7 mouse cellular contexts compared by ENCODE assay signal in genomic region chr2:73485236-73486119, GRCm38 (mm10). TPM values are rescaled to one million over a fixed set of nuclear protein-coding genes. Genes with fewer than 3 reads are reported as not detected.
DNase-seq lines count a peak whose midpoint lies in the region; ATAC-seq and TF ChIP-seq lines count a peak whose summit lies in the region.

No protein-coding gene starts in this region.

- peak in 1 of 2 experiments; percentile 34; a peak in 2 of 4 replicates for TF ChIP-seq CTCF in CH12.LX (conservative IDR thresholded peaks at IDR 0.05 in 1 of 2, IDR thresholded peaks at IDR 0.05 in 1 of 2; ENCODE audit: low read depth in 2 of 2, low read length in 2 of 2)
- TF ChIP-seq CTCF in liver, postnatal 0 days (IDR thresholded peaks at IDR 0.05; ENCODE audit: low read depth) = peak; percentile 27; the same call in 1 of the 2 replicates

- H3K4me2 ChIP-seq in CH12.LX (ENCODE audit: insufficient read depth, low read depth, poor library complexity, severe bottlenecking) = peak overlapping the region; percentile 90; the same call in 1 of the 2 replicates
- H3K4me2 ChIP-seq in liver, postnatal 0 days (ENCODE audit: low read depth, low read length) = peak overlapping the region; percentile 76
- H3K4me2 ChIP-seq in stomach, embryonic 15.5 days = peak overlapping the region; percentile 39

- H3K4me3 ChIP-seq in CH12.LX (replicated peaks in 1 of 3; ENCODE audit: low read depth in 2 of 3, low read length in 2 of 3, poor library complexity in 1 of 3) = peak overlapping the region; percentile 68 to 90 (median 84)
- H3K4me3 ChIP-seq in liver, postnatal 0 days (ENCODE audit: low read depth, low read length) = peak overlapping the region; percentile 53
- peak overlapping the region; percentile 18 for H3K4me3 ChIP-seq in stomach, embryonic 15.5 days (replicated peaks)

- H3K27me3 ChIP-seq in CH12.LX (replicated peaks) = no peaks in the 10 kb centered on the region
- H3K27me3 ChIP-seq in liver, postnatal 0 days (ENCODE audit: insufficient read depth, low read length) = no peaks in the 10 kb centered on the region
- no peaks in the 10 kb centered on the region for H3K27me3 ChIP-seq in stomach, embryonic 15.5 days (replicated peaks)

- dilution Hi-C loops in CH12.LX (cut with MboI; ENCODE audit: extremely low pct_ligation_motif_present, extremely low pct_unique_long_range_greater_than_20kb, low sequenced_read_pairs) = no loop called here

- H3K9ac ChIP-seq in CH12.LX (ENCODE audit: insufficient read depth, low read depth) = peak overlapping the region; percentile 86
- H3K9ac ChIP-seq in liver, postnatal 0 days (replicated peaks) = peak overlapping the region; percentile 64
- no peak overlapping the region for H3K9ac ChIP-seq in stomach, embryonic 15.5 days

- peak; percentile 84 for DNase-seq in CH12.LX (ENCODE audit: extremely low read depth)
- DNase-seq in ZHBTc4 (ENCODE audit: low read depth, low spot score) = peak; percentile 91
- peak; percentile 16 for DNase-seq in heart, postnatal 4 days
- DNase-seq in liver, postnatal 0 days = peak; percentile 73
- no peak for DNase-seq in retina, postnatal 1 day
- no peak for DNase-seq in cerebellum, adult 9-10 months

- H3K27ac ChIP-seq in CH12.LX (ENCODE audit: insufficient read depth, low read depth) = peak overlapping the region; percentile 92
- H3K27ac ChIP-seq in liver, postnatal 0 days (ENCODE audit: low read depth) = peak overlapping the region; percentile 90
- peak overlapping the region; percentile 73 for H3K27ac ChIP-seq in stomach, embryonic 15.5 days

- H3K4me1 ChIP-seq in CH12.LX (ENCODE audit: control insufficient read depth in 1 of 2, insufficient read depth in 2 of 2) = peaks cover 18 to 42% of the 10 kb centered on the region in 2 experiments
- H3K4me1 ChIP-seq in liver, postnatal 0 days (ENCODE audit: insufficient read depth) = peaks cover 33% of the 10 kb centered on the region
- peaks cover 24% of the 10 kb centered on the region for H3K4me1 ChIP-seq in stomach, embryonic 15.5 days

- WGBS in liver, postnatal 0 days (ENCODE audit: insufficient replicate concordance) = 21% methylated on average over 26 of the region's 26 CpGs
- WGBS in stomach, embryonic 15.5 days = 54% methylated on average over 26 of the region's 26 CpGs

- peak; percentile 85 for ATAC-seq in liver, postnatal 0 days
- peak; percentile 48 for ATAC-seq in stomach, embryonic 15.5 days (ENCODE audit: insufficient read depth, low FRiP score, low read depth)

- peak; percentile 23 for TF ChIP-seq RAD21 in CH12.LX (IDR thresholded peaks at IDR 0.05; ENCODE audit: low read depth, low read length)

- in situ Hi-C loops in CH12.LX (cut with MboI; ENCODE audit: low pct_ligation_motif_present, low pct_unique_long_range_greater_than_20kb, low sequenced_read_pairs) = no loop called here

- H3K9me3 ChIP-seq in CH12.LX (replicated peaks; ENCODE audit: low read length) = no peaks in the 10 kb centered on the region
- H3K9me3 ChIP-seq in liver, postnatal 0 days (ENCODE audit: low read length) = no peaks in the 10 kb centered on the region
- no peaks in the 10 kb centered on the region for H3K9me3 ChIP-seq in stomach, embryonic 15.5 days

- H3K79me2 ChIP-seq in CH12.LX (replicated peaks; ENCODE audit: control insufficient read depth, extremely low read depth, insufficient read depth, poor library complexity, severe bottlenecking) = peaks cover 42% of the 10 kb centered on the region

- TF ChIP-seq EP300 in CH12.LX (IDR thresholded peaks at IDR 0.05; ENCODE audit: low read length) = no peak
- peak; percentile 47 for TF ChIP-seq EP300 in liver, postnatal 0 days (IDR thresholded peaks at IDR 0.05; ENCODE audit: low read depth)

- peaks cover 6 to 34% of the 10 kb centered on the region in 2 experiments for H3K36me3 ChIP-seq in CH12.LX (replicated peaks in 1 of 2; ENCODE audit: control insufficient read depth in 1 of 2, insufficient read depth in 1 of 2, low read length in 1 of 2)
- H3K36me3 ChIP-seq in liver, postnatal 0 days (replicated peaks; ENCODE audit: insufficient read depth, low read length) = peaks cover 9% of the 10 kb centered on the region; the same call in 1 of the 2 replicates
- no peaks in the 10 kb centered on the region for H3K36me3 ChIP-seq in stomach, embryonic 15.5 days

- TF ChIP-seq POLR2A in CH12.LX (IDR thresholded peaks at IDR 0.05; ENCODE audit: low read depth, low read length) = no peak; the same call in 1 of the 2 replicates

TF ChIP-seq in CH12.LX, 34 proteins besides CTCF, POLR2A, EP300 and RAD21:
- TF ChIP-seq E2F4 (IDR thresholded peaks at IDR 0.05; ENCODE audit: insufficient replicate concordance, low read depth, low read length) = no peak
- peak; percentile 70 for TF ChIP-seq HCFC1 (IDR thresholded peaks at IDR 0.05; ENCODE audit: low read depth, low read length)
- no peak for TF ChIP-seq PAX5 (IDR thresholded peaks at IDR 0.05; ENCODE audit: low read length)
- no peak for TF ChIP-seq JUND (conservative IDR thresholded peaks at IDR 0.05; ENCODE audit: low read depth, low read length)
- TF ChIP-seq MEF2A (IDR thresholded peaks at IDR 0.05; ENCODE audit: borderline replicate concordance, low read depth, low read length) = peak; percentile 52; the same call in 1 of the 2 replicates
- no peak for TF ChIP-seq KAT2A (IDR thresholded peaks at IDR 0.05; ENCODE audit: insufficient replicate concordance, low read length)
- TF ChIP-seq ELF1 (IDR thresholded peaks at IDR 0.05; ENCODE audit: low read depth, low read length) = peak; percentile 73
- TF ChIP-seq MAZ (IDR thresholded peaks at IDR 0.05; ENCODE audit: low read depth, low read length) = peak; percentile 78
- TF ChIP-seq RCOR1 (conservative IDR thresholded peaks at IDR 0.05; ENCODE audit: low read depth, low read length) = no peak
- TF ChIP-seq BHLHE40 (IDR thresholded peaks at IDR 0.05; ENCODE audit: low read depth, low read length) = 0 out of 2 replicates have a peak, but pooled peaks have one; percentile 25
- no peak; the same call in none of the 2 replicates for TF ChIP-seq ETS1 (conservative IDR thresholded peaks at IDR 0.05; ENCODE audit: low read depth, low read length)
- no peak for TF ChIP-seq ZMIZ1 (IDR thresholded peaks at IDR 0.05; ENCODE audit: low read depth, low read length)
- TF ChIP-seq USF2 (conservative IDR thresholded peaks at IDR 0.05; ENCODE audit: low read depth, low read length) = no peak
- TF ChIP-seq NELFE (IDR thresholded peaks at IDR 0.05; ENCODE audit: low read depth, low read length) = peak; percentile 45; the same call in 1 of the 2 replicates
- peak; percentile 34; the same call in 1 of the 2 replicates for TF ChIP-seq IRF4 (IDR thresholded peaks at IDR 0.05; ENCODE audit: low read depth, low read length)
- peak; percentile 83; the same call in 1 of the 2 replicates for TF ChIP-seq MYC (IDR thresholded peaks at IDR 0.05; ENCODE audit: low read depth, low read length)
- peak; percentile 8; the same call in 1 of the 2 replicates for TF ChIP-seq MAFK (IDR thresholded peaks at IDR 0.05; ENCODE audit: insufficient replicate concordance, low read length)
- no peak; the same call in 1 of the 2 replicates for TF ChIP-seq ZNF384 (IDR thresholded peaks at IDR 0.05; ENCODE audit: low read depth, low read length)
- peak; percentile 85 for TF ChIP-seq CHD2 (IDR thresholded peaks at IDR 0.05; ENCODE audit: low read length)
- peak; percentile 27; the same call in 1 of the 2 replicates for TF ChIP-seq NRF1 (IDR thresholded peaks at IDR 0.05; ENCODE audit: low read depth, low read length)
- TF ChIP-seq SIN3A (IDR thresholded peaks at IDR 0.05; ENCODE audit: low read length) = peak; percentile 73
- TF ChIP-seq USF1 (IDR thresholded peaks at IDR 0.05; ENCODE audit: low read depth, low read length) = no peak
- TF ChIP-seq TBP (conservative IDR thresholded peaks at IDR 0.05; ENCODE audit: low read depth, low read length) = peak; percentile 23; the same call in 1 of the 2 replicates
- no peak; the same call in 1 of the 2 replicates for TF ChIP-seq POLR2AphosphoS2 (IDR thresholded peaks at IDR 0.05; ENCODE audit: low read depth, low read length)
- TF ChIP-seq TCF12 (IDR thresholded peaks at IDR 0.05; ENCODE audit: low read depth, low read length) = peak; percentile 52; the same call in 1 of the 2 replicates
- TF ChIP-seq SMC3 (IDR thresholded peaks at IDR 0.05; ENCODE audit: low read depth, low read length) = peak; percentile 9; the same call in 1 of the 2 replicates
- no peak for TF ChIP-seq ZKSCAN1 (IDR thresholded peaks at IDR 0.05; ENCODE audit: borderline replicate concordance, low read depth, low read length)
- TF ChIP-seq GABPA (IDR thresholded peaks at IDR 0.05; ENCODE audit: insufficient replicate concordance, low read depth, low read length) = no peak
- no peak; the same call in 1 of the 2 replicates for TF ChIP-seq MAX (IDR thresholded peaks at IDR 0.05; ENCODE audit: low read length)
- TF ChIP-seq UBTF (IDR thresholded peaks at IDR 0.05; ENCODE audit: low read depth, low read length) = no peak; the same call in 1 of the 2 replicates
- peak; percentile 23; the same call in 1 of the 2 replicates for TF ChIP-seq CHD1 (IDR thresholded peaks at IDR 0.05; ENCODE audit: low read depth, low read length)
- no peak for TF ChIP-seq JUN (IDR thresholded peaks at IDR 0.05; ENCODE audit: insufficient read depth, low read depth, low read length)
- TF ChIP-seq MXI1 (IDR thresholded peaks at IDR 0.05; ENCODE audit: low read depth, low read length) = no peak; the same call in 1 of the 2 replicates
- no peak for TF ChIP-seq ZC3H11A (IDR thresholded peaks at IDR 0.05; ENCODE audit: low read depth, low read length)
TF ChIP-seq in CH12.LX: peak in this region for 16.

RNA-seq across cellular contexts. Expression of gene Wipf1, which starts 44.1 kb away (rescaled TPM):
- total RNA-seq in CH12.LX (2012; rRNA removed) (18.3 and 19.2 TPM in 2 replicates), CH12.LX (2014; rRNA removed) (18.8 and 21.8 TPM in 2 replicates)
- polyA plus RNA-seq in CH12.LX (2012; ENCODE audit: insufficient read length, low read depth) = 88.7 and 95.0 TPM in 2 replicates
- 10 to 100 TPM; 19.0 to 20.8 TPM for total RNA-seq in heart, postnatal 4 days (2021)
- polyA plus RNA-seq in liver, postnatal 0 days (2015; fragmentation: Nextera tagmentation; extraction: Ambion mirVana) = 4.3 TPM in 2 replicates
- 6.9 and 7.6 TPM in 2 replicates for polyA plus RNA-seq in stomach, embryonic 15.5 days (2015; fragmentation: Nextera tagmentation; extraction: Ambion mirVana)

Comparison
In these comparisons a context has a peak if more than half of its experiments do, and no peak if none do; other contexts are left out.
1. DNase-seq: peak in CH12.LX (single experiment), ZHBTc4 (single experiment), heart, postnatal 4 days (single experiment) and liver, postnatal 0 days (single experiment); none in retina, postnatal 1 day (single experiment) and cerebellum, adult 9-10 months (single experiment).
2. H3K4me2 ChIP-seq: peak in every context shown above with its lines; median percentile 90 in CH12.LX; 76 in liver, postnatal 0 days; 39 in stomach, embryonic 15.5 days.
3. H3K4me3 ChIP-seq: peak in every context shown above with its lines; median percentile 84 in CH12.LX; 53 in liver, postnatal 0 days; 18 in stomach, embryonic 15.5 days.
4. RNA of gene Wipf1, which starts 44.1 kb away (polyA plus RNA-seq): 88.7 to 95.0 TPM in CH12.LX; 6.9 to 7.6 TPM in stomach, embryonic 15.5 days and 4.3 TPM in liver, postnatal 0 days; every median in the first group is over 10 times any median in the second.
5. Peak in every context shown above with its lines, with median percentiles within 50 percentile points of each other: H3K27ac ChIP-seq.